Mouse (Mus musculus): ENCODE measurements at regions not wholly inside any gene's neighbourhood (a gene's known extent, or its start where the extent isn't known, plus 50 kb on each side); places are given as distances from the start of the nearest gene placed in this dataset.

GRCm38 (mm10) chr2:117965758-117966157 lies 145.9 kb upstream of the Thbs1 start:
- no peak for DNase-seq (ENCODE audit: low spot score in 2 of 2)

- no peak for DNase-seq (ENCODE audit: low spot score in 2 of 2)
Measured at GRCm38 (mm10) chr2:117968731-117969130, 142.9 kb upstream of the Thbs1 start.

- DNase-seq (ENCODE audit: low spot score in 2 of 2): peak in 1 of 2 experiments; percentile 5
Measured at GRCm38 (mm10) chr2:117970631-117971030, 141.0 kb upstream of the Thbs1 start.

- DNase-seq (ENCODE audit: low spot score in 2 of 2): no peak
Measured at GRCm38 (mm10) chr2:117977033-117977432, 134.6 kb upstream of the Thbs1 start.

- no peak for DNase-seq (ENCODE audit: low spot score in 2 of 2)
Measured at GRCm38 (mm10) chr2:117980856-117981255, 130.8 kb upstream of the Thbs1 start.

GRCm38 (mm10) chr2:117984569-117984968 lies 127.1 kb upstream of the Thbs1 start:
- no peak for DNase-seq (ENCODE audit: low spot score in 2 of 2)

GRCm38 (mm10) chr2:117987426-117988215 lies 124.1 kb upstream of the Thbs1 start:
- DNase-seq (ENCODE audit: low spot score in 2 of 2): no peak

GRCm38 (mm10) chr2:117988396-117989173 lies 123.1 kb upstream of the Thbs1 start:
- DNase-seq (ENCODE audit: low spot score in 2 of 2): no peak

GRCm38 (mm10) chr2:117989215-117989614 lies 122.5 kb upstream of the Thbs1 start:
- DNase-seq (ENCODE audit: low spot score in 2 of 2): no peak

- DNase-seq (ENCODE audit: low spot score in 2 of 2): no peak
Measured at GRCm38 (mm10) chr2:117996130-117997083, 115.3 kb upstream of the Thbs1 start.

- DNase-seq (ENCODE audit: low spot score in 2 of 2): no peak
Measured at GRCm38 (mm10) chr2:117999641-118000040, 112.0 kb upstream of the Thbs1 start.

- DNase-seq (ENCODE audit: low spot score in 2 of 2): no peak
Measured at GRCm38 (mm10) chr2:118004191-118004590, 107.5 kb upstream of the Thbs1 start.

- DNase-seq (ENCODE audit: low spot score in 2 of 2): no peak
Measured at GRCm38 (mm10) chr2:118007539-118008427, 103.9 kb upstream of the Thbs1 start.

- no peak for DNase-seq (ENCODE audit: low spot score in 2 of 2)
Measured at GRCm38 (mm10) chr2:118011679-118012078, 100.0 kb upstream of the Thbs1 start.

GRCm38 (mm10) chr2:118012211-118012610 lies 99.5 kb upstream of the Thbs1 start:
- no peak for DNase-seq (ENCODE audit: low spot score in 2 of 2)

GRCm38 (mm10) chr2:118013156-118013555 lies 98.5 kb upstream of the Thbs1 start:
- DNase-seq (ENCODE audit: low spot score in 2 of 2): peak; percentile 11 to 14

- DNase-seq (ENCODE audit: low spot score in 2 of 2): no peak
Measured at GRCm38 (mm10) chr2:118015182-118015581, 96.5 kb upstream of the Thbs1 start.

- no peak for DNase-seq (ENCODE audit: low spot score in 2 of 2)
Measured at GRCm38 (mm10) chr2:118025829-118026735, 85.6 kb upstream of the Thbs1 start.

- no peak for DNase-seq (ENCODE audit: low spot score in 2 of 2)
Measured at GRCm38 (mm10) chr2:118028881-118029280, 82.8 kb upstream of the Thbs1 start.

All from right cerebral cortex, adult 2 months (tissue).